Mouse (Mus musculus) urinary bladder, adult 2 months (tissue): ENCODE measurements around the gene Kifap3. TPM values are rescaled to one million over a fixed set of nuclear protein-coding genes. Genes with fewer than 3 reads are reported as not detected.

Experiments used
- polyA plus RNA-seq: library from polyadenylated mRNA; depleted of rRNA; stranded (reverse); fragments of >200 nt; gene quantifications from 2 replicates; pipeline ENCODE4 v1.2.3, GENCODE M21; 2012; rRNA removed

The Kifap3 gene
- polyA plus RNA-seq, 1 experiment, result 15.7 TPM

Other genes with a start within 250 kb of the Kifap3 start
- not detected in 2 replicates for gene Mettl11b, start 54.4 kb upstream of the Kifap3 start, polyA plus RNA-seq
- gene Scyl3, start 149.5 kb downstream of the Kifap3 start, polyA plus RNA-seq, result 16.1 and 16.7 TPM in 2 replicates
- gene BC055324, start 215.2 kb downstream of the Kifap3 start, polyA plus RNA-seq, result 1.1 and 1.6 TPM in 2 replicates
- gene Mettl18, start 215.3 kb downstream of the Kifap3 start, polyA plus RNA-seq, result 5.5 and 5.9 TPM in 2 replicates